Mouse (Mus musculus) liver, embryonic 13.5 days (tissue): ENCODE measurements around the gene Naa16. TPM values are rescaled to one million over a fixed set of nuclear protein-coding genes. Genes with fewer than 3 reads are reported as not detected.

Experiments
- ATAC-seq: fragments of 200-750 bp; cut with Nextera tagmentation; 2 replicates; pipeline ENCODE4 v1.8.0; 2017; ENCODE audit warnings: low read depth, mild to moderate bottlenecking, moderate number of reproducible peaks, moderate library complexity
- DNase-seq: peaks from one replicate; pipeline ENCODE4 v3.0.0; 2022
- H3K27ac ChIP-seq: fragments of 300-500 bp; sonication (generic); 2 replicates; pipeline ENCODE4 v1.5.1; 2015; ENCODE audit warnings: moderate library complexity, mild to moderate bottlenecking, inconsistent platforms
- H3K27me3 ChIP-seq: fragments of 300-500 bp; sonication (generic); 2 replicates; pipeline ENCODE4 v1.6.1; 2015; ENCODE audit warnings: mild to moderate bottlenecking, inconsistent platforms
- H3K36me3 ChIP-seq: fragments of 300-500 bp; sonication (generic); 2 replicates; pipeline ENCODE4 v1.6.1; 2015; ENCODE audit warnings: mild to moderate bottlenecking, inconsistent platforms
- H3K4me1 ChIP-seq: fragments of 300-500 bp; sonication (generic); replicated peaks from 2 replicates; pipeline ENCODE4 v1.6.1; 2015; ENCODE audit warnings: inconsistent platforms
- H3K4me2 ChIP-seq: fragments of 300-500 bp; sonication (generic); 2 replicates; pipeline ENCODE4 v1.6.1; 2015; ENCODE audit warnings: inconsistent platforms, mild to moderate bottlenecking, moderate library complexity
- H3K4me3 ChIP-seq: fragments of 300-500 bp; sonication (generic); replicated peaks from 2 replicates; pipeline ENCODE4 v1.5.1; 2015; ENCODE audit warnings: mild to moderate bottlenecking, inconsistent platforms
- H3K9ac ChIP-seq: fragments of 300-500 bp; sonication (generic); 2 replicates; pipeline ENCODE4 v1.6.1; 2015; ENCODE audit warnings: mild to moderate bottlenecking, inconsistent platforms
- H3K9me3 ChIP-seq: fragments of 300-500 bp; sonication (generic); replicated peaks from 2 replicates; pipeline ENCODE4 v1.6.1; 2016; ENCODE audit warnings: inconsistent platforms
- WGBS: fragments of 180-500 bp; shearing (Covaris S2); methylation state at CpG from one replicate; pipeline ENCODE4 v1.1.7; 2015; ENCODE audit not compliant: insufficient replicate concordance; 5-methylcytosine and 5-hydroxymethylcytosine counted together
- polyA plus RNA-seq: library from polyadenylated mRNA; unstranded; fragments of >200 nt; fragmentation: Nextera tagmentation; extraction: Ambion mirVana; gene quantifications from 2 replicates; pipeline ENCODE4 v1.2.1, GENCODE M21; 2015

The Naa16 gene
- polyA plus RNA-seq, 1 experiment from 2014 or later = 33.4 TPM

DNA sequence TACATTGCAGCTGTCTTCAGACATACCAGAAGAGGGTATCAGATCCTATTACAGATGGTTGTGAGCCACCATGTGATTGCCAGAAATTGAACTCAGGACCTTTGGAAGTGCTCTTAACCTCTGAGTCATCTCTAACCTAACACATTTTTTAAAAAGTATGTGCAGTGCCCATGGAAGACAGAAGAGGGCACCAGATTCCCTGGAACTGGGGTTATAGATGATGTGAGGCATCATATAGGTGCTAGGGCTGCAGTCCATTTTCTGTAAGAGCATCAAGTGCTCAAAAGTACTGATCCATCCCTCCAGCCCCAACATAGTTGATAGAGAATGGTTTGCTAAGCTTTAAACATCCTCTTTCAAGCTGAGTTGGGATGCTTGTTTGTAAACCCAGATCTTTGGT lies 4.0 kb upstream of the Naa16 start:
- Histone ChIP-seq H3K9me3 (no peaks in the 10 kb centered on the region), H3K27me3 (no peaks in the 10 kb centered on the region), H3K4me3 (no peak overlapping the region), H3K36me3 (no peaks in the 10 kb centered on the region), H3K4me1 (peaks cover 26% of the 10 kb centered on the region), H3K4me2 (no peak overlapping the region), H3K27ac (no peak overlapping the region), H3K9ac (no peak overlapping the region)
- ATAC-seq (no peak), DNase-seq (peak; percentile 53)

DNA sequence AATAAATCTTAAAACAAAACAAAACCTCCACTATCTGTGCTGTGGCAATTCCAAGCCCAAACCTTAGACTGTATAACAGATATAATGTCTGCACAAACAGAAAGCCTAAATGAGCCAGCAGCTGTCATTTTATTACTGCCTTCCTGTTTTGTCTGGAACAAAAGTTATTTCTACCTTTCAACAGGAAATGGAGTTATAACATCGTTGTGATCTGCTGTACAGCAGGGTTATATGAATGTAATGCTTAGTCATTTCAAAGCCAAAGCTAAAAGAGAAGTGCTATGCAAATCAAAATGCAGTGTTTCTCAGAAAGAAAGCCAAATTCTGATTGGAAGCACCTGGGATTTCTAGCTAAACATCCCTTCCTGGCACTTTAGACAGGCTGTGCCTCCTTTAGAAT lies 2.7 kb upstream of the Naa16 start:
- WGBS = 26% methylated on average over 1 of the region's 1 CpGs
- H3K4me3 ChIP-seq = no peak overlapping the region
- no peak for ATAC-seq
- no peaks in the 10 kb centered on the region for H3K36me3 ChIP-seq
- H3K9ac ChIP-seq = no peak overlapping the region
- no peaks in the 10 kb centered on the region for H3K9me3 ChIP-seq
- no peak for DNase-seq
- H3K4me2 ChIP-seq = no peak overlapping the region
- H3K27me3 ChIP-seq = no peaks in the 10 kb centered on the region
- no peak overlapping the region for H3K27ac ChIP-seq
- H3K4me1 ChIP-seq = peaks cover 35% of the 10 kb centered on the region

DNA sequence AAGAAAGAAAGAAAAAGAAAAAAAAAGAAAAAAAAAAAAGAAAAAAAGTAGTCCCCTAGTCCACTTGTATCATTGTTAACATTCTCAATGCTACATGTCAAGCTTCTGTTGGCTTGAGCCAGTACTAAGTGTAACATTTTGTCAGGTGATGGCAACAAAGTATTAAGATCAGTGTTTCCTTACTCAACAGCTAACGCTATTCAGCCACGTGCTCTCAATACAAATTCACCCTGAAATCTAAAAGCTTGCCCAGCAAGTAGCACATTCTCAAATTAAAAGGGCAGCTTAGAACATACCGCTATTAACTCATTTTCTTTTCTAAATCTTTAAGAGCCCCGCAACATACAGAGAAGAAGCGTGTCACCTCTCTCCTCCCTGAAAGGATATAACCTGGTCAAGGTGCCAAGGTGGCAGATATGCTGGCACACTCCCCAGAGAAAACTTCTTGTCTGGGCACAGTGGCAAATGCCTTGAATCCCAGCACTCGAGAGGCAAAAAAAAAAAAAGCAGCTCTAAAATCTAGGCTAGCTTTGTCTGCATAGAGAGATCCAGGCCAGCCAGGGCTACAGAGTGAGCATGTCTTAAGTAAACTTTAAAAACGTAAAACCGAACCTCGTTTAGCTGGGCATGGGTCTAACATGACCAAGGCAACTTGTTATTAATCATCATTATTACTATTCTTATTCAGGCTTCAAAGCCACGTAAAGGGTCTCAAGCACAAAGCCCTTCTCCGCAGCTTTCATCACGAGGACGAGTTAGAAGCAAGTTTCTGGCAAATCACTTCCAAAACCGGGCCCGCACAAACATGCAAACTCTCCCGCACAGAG lies 927 bp downstream of the Naa16 start:
- Histone ChIP-seq H3K4me2 (peak overlapping the region; percentile 92), H3K9ac (peak overlapping the region; percentile 98), H3K4me3 (peak overlapping the region; percentile 97), H3K36me3 (peaks cover 19% of the 10 kb centered on the region), H3K4me1 (peaks cover 40% of the 10 kb centered on the region), H3K27me3 (no peaks in the 10 kb centered on the region), H3K27ac (peak overlapping the region; percentile 97), H3K9me3 (no peaks in the 10 kb centered on the region)
- no peak for DNase-seq
- no peak for ATAC-seq
- 2% methylated on average over 16 of the region's 16 CpGs for WGBS

DNA sequence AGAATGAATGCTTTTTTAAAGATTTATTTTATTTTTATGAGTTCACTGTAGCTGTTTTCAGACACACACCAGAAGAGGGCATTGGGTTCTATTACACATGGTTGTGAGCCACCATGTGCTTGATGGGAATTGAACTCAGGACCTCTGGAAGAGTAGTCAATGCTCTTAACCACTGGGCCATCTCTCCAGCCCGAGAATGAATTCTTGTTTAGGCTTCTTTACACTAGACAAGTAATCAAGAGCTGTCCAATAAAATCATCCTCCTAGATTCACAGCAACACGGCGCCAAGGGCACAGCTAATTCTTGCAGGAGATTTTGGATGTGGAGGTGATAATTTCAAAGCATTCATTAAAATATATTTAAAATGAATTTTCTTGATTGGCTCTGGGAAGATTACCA lies 2.3 kb downstream of the Naa16 start:
- Histone ChIP-seq H3K4me1 (peaks cover 41% of the 10 kb centered on the region), H3K4me2 (peak overlapping the region; percentile 92), H3K27me3 (no peaks in the 10 kb centered on the region), H3K9me3 (no peaks in the 10 kb centered on the region), H3K27ac (no peak overlapping the region), H3K4me3 (peak overlapping the region; percentile 97; the same call in 1 of the 2 replicates), H3K9ac (no peak overlapping the region), H3K36me3 (peaks cover 21% of the 10 kb centered on the region)
- DNase-seq (no peak), ATAC-seq (no peak)
- WGBS = 86% methylated on average over 3 of the region's 3 CpGs

DNA sequence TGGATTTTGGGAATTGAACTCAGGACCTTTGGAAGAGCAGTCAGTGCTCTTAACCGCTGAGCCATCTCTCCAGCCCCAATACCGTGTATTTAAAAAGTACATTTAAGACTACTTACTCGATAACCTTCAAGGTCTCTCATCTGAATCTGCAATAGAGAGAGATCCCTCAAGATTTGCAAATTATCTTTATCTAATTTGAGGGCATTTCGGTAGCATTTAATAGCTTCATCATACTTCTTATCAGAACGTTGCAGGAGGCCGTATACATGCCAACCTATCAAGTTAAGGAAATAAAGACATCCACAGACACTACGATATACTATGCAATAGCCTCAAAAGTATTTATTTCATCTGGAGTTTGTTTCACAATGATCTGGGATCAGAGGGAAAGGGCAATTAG lies 7.5 kb downstream of the Naa16 start:
- WGBS = 63% methylated on average over 7 of the region's 7 CpGs
- no peak overlapping the region for H3K4me3 ChIP-seq
- H3K9me3 ChIP-seq = no peaks in the 10 kb centered on the region
- no peaks in the 10 kb centered on the region for H3K27me3 ChIP-seq
- DNase-seq (no peak), ATAC-seq (peak; percentile 69)
- H3K36me3 ChIP-seq = peaks cover 48% of the 10 kb centered on the region
- H3K27ac ChIP-seq = no peak overlapping the region
- no peak overlapping the region for H3K9ac ChIP-seq
- peaks cover 13% of the 10 kb centered on the region for H3K4me1 ChIP-seq
- H3K4me2 ChIP-seq = no peak overlapping the region

DNA sequence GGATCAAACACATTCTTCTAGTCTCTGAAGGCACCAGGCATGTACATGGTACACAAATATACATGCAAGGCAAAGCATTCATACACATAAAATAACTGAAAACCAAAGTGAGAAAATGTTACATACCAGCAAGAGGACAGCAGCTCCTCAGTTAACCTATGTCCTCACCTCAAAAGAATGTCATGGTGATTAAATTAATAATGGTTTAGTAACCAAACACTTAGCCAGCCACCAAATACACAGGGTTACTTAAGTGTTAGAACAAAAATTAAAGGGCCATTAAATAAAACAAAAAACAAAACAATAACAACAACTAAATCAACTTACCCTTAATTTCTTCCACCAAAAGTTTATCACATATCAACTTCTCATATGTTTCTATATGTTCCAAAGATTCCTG lies 13.5 kb downstream of the Naa16 start:
- H3K4me3 ChIP-seq = no peak overlapping the region
- H3K4me2 ChIP-seq = no peak overlapping the region
- DNase-seq = no peak
- peaks cover 38% of the 10 kb centered on the region for H3K36me3 ChIP-seq
- no peak overlapping the region for H3K9ac ChIP-seq
- no peak for ATAC-seq
- H3K27me3 ChIP-seq = no peaks in the 10 kb centered on the region
- no peak overlapping the region for H3K27ac ChIP-seq
- no peaks in the 10 kb centered on the region for H3K4me1 ChIP-seq
- no peaks in the 10 kb centered on the region for H3K9me3 ChIP-seq

DNA sequence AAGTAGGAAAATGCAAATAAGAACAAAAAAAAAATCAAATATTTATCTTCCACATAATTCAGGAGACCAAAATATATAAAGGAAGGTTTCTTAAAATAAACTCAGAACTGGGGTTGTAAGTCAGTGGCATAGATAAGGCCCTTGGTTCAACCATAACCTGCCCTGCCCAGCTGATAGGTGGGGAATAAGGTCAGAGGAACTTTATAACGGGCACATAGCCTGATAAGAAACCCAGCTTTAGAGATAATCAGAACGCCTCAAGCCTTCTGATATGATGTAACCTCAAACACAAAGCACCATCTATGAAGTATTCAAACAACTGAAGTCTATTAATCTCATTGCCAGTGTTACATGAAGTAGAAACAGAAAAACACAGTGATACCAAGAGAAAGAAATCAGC lies 32.5 kb downstream of the Naa16 start:
- Histone ChIP-seq H3K27me3 (no peaks in the 10 kb centered on the region), H3K4me2 (no peak overlapping the region), H3K36me3 (peaks cover 63% of the 10 kb centered on the region), H3K9me3 (no peaks in the 10 kb centered on the region), H3K4me3 (no peak overlapping the region), H3K27ac (no peak overlapping the region; the same call in 1 of the 2 replicates), H3K9ac (no peak overlapping the region), H3K4me1 (peaks cover 20% of the 10 kb centered on the region)
- ATAC-seq (peak; percentile 92), DNase-seq (peak; percentile 20)
- 14% methylated on average over 2 of the region's 2 CpGs for WGBS

DNA sequence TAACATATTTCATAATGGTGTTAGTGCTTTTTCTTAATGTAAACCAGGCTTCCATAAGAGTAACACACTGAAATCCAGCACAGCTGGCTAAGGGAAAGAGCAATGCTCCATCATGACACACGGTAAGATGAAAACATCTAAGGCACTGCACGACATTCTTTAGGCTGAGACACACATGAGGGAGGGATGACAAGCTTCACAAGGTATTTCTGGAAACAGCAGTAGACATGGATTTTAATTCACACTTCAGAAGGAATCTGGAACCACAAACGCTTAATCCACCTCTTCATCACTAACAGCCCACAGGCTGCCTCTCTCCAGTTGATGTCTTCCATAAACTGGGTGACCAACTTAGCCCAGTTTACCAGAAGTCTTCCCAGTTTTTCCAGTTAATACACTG lies 44.2 kb downstream of the Naa16 start:
- Histone ChIP-seq H3K9ac (no peak overlapping the region), H3K27ac (no peak overlapping the region), H3K4me3 (no peak overlapping the region), H3K27me3 (no peaks in the 10 kb centered on the region), H3K36me3 (peaks cover 60% of the 10 kb centered on the region), H3K9me3 (no peaks in the 10 kb centered on the region), H3K4me2 (no peak overlapping the region), H3K4me1 (peaks cover 5% of the 10 kb centered on the region; the same call in 1 of the 2 replicates)
- ATAC-seq (no peak), DNase-seq (no peak)
- 82% methylated on average over 3 of the region's 3 CpGs for WGBS

DNA sequence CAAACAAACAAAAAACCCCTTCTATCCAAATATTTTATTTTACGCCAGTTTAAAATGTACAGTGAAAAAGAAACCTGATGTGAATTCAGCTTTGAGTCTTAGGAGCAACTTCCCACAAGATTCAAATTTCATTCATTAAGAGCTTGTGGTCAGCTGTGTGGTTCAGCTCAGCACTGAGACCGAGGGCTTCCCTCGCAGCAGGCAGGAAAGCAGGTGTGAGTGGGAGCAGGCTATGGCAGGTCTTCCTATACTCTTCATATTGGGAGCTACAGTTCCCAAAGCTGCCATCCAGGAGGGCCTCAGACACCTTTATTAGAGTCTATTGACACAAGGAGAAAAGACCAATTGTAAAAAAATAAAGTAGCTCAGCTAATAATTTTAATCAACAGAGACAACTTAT lies 55.0 kb downstream of the Naa16 start:
- no peak for DNase-seq
- H3K36me3 ChIP-seq = peaks cover 55% of the 10 kb centered on the region
- H3K4me3 ChIP-seq = no peak overlapping the region
- no peaks in the 10 kb centered on the region for H3K27me3 ChIP-seq
- no peaks in the 10 kb centered on the region for H3K9me3 ChIP-seq
- ATAC-seq = no peak
- peaks cover 22% of the 10 kb centered on the region for H3K4me1 ChIP-seq
- H3K27ac ChIP-seq = no peak overlapping the region
- 69% methylated on average over 3 of the region's 3 CpGs for WGBS
- no peak overlapping the region for H3K4me2 ChIP-seq
- no peak overlapping the region for H3K9ac ChIP-seq

DNA sequence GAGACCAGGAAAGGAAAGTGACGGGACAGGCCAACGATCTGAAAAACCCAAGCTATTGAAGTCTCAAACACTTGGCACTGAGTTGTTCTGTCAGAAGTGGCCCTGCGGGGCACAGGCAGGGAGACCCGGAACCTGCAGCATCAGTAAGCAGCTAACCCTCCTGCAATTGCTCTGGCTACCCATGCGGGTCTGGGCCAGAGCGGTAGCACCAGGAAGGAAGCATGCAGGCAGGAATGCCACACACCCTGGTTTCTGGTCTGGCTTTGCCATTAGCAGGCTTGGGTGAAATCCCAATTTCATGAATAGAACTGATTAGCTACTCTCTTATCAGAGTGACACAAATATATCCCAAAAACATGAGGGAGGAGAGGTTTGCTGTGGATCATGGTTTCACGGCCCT lies 58.6 kb downstream of the Naa16 start:
- no peaks in the 10 kb centered on the region for H3K9me3 ChIP-seq
- peak overlapping the region; percentile 72 for H3K27ac ChIP-seq
- DNase-seq = no peak
- H3K4me3 ChIP-seq = peak overlapping the region; percentile 44; the same call in 1 of the 2 replicates
- WGBS = 50% methylated on average over 7 of the region's 7 CpGs
- peak overlapping the region; percentile 68 for H3K4me2 ChIP-seq
- ATAC-seq = no peak
- peaks cover 30% of the 10 kb centered on the region for H3K36me3 ChIP-seq
- peak overlapping the region; percentile 49 for H3K9ac ChIP-seq
- H3K27me3 ChIP-seq = no peaks in the 10 kb centered on the region
- H3K4me1 ChIP-seq = peaks cover 35% of the 10 kb centered on the region

DNA sequence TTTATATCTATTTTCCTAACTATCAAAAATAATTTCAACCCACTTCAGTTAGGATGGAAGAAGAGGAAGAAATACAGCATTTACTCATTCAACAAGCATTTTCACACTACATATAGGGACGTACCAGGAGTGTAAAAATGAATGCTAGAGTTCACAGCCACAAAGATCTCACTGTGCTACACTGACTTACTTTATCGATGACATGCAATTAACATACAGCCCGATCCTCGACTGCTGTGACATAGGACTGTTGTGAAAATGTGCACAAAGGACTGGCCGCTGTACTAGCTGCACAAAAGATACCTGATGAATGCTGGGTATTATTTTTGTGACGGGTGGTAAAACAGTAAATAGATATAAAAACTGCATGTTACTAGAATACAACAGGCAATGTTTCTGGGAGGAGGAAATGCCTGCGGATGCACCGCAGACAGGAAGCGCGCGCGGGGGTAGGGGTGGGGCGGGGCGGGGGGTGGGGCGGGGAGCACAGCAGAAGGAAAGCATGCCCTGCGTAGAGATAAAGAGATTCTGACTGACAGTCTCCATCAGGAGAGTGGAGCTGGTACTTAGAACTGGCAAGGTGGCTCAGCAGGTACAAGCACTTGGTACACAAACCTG lies 59.5 kb downstream of the Naa16 start:
- H3K4me2 ChIP-seq = peak overlapping the region; percentile 68
- ATAC-seq (peak; percentile 96), DNase-seq (peak; percentile 26)
- H3K27me3 ChIP-seq = no peaks in the 10 kb centered on the region
- peak overlapping the region; percentile 72 for H3K27ac ChIP-seq
- peaks cover 21% of the 10 kb centered on the region for H3K36me3 ChIP-seq
- H3K4me1 ChIP-seq = peaks cover 40% of the 10 kb centered on the region
- WGBS = 10% methylated on average over 16 of the region's 16 CpGs
- no peaks in the 10 kb centered on the region for H3K9me3 ChIP-seq
- peak overlapping the region; percentile 44 for H3K4me3 ChIP-seq
- peak overlapping the region; percentile 52 for H3K9ac ChIP-seq

DNA sequence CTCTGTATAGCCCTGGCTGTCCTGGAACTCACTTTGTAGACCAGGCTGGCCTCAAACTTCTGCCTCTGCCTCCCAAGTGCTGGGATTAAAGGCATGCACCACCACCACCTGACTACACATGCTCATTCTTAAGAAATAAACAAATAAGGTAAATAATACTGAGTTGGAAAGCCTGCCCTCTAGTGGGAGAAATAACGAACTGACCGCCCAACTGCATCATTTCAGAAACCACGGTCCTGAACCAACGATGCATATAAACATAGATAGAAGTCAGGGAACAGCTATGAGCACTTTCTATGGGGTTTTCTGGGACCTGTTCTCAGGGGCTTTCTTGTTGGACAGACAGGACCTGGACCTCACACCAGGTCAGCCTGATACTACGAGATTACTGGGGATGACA lies 63.5 kb downstream of the Naa16 start:
- ATAC-seq (no peak), DNase-seq (no peak)
- Histone ChIP-seq H3K27me3 (no peaks in the 10 kb centered on the region), H3K4me1 (peaks cover 30% of the 10 kb centered on the region), H3K4me3 (no peak overlapping the region), H3K9ac (no peak overlapping the region), H3K27ac (no peak overlapping the region), H3K4me2 (no peak overlapping the region), H3K36me3 (no peaks in the 10 kb centered on the region), H3K9me3 (no peaks in the 10 kb centered on the region)
- 17% methylated on average over 5 of the region's 5 CpGs for WGBS
